Mouse (Mus musculus): ENCODE results near the gene Havcr1.
"Not testable (repeated sequence)": the region's sequence is repeated elsewhere in the genome, so short reads cannot be mapped to it uniquely, and the experiment has no call there.

Gene Havcr1

GRCm38 (mm10) chr11:46735076-46735475 is at the start of gene Havcr1:
Havcr1 (plus strand) TSS chr11:46735080.
- DNase-seq = not testable (repeated sequence)

GRCm38 (mm10) chr11:46690136-46690535 is 44.7 kb upstream of the Havcr1 start:
- no peak for DNase-seq

GRCm38 (mm10) chr11:46695849-46696248 is 39.0 kb upstream of the Havcr1 start:
- DNase-seq = not testable (repeated sequence)

GRCm38 (mm10) chr11:46697433-46698277 is 37.2 kb upstream of the Havcr1 start:
- no peak for DNase-seq

GRCm38 (mm10) chr11:46698278-46698655 is 36.6 kb upstream of the Havcr1 start:
- no peak for DNase-seq

- DNase-seq = no peak
Observed at GRCm38 (mm10) chr11:46698830-46699229, 36.0 kb upstream of the Havcr1 start.

- no peak for DNase-seq
Observed at GRCm38 (mm10) chr11:46706664-46707356, 28.1 kb upstream of the Havcr1 start, which contains the start of gene Timd2. Timd2 (minus strand) TSS chr11:46707061.

- DNase-seq = no peak
Observed at GRCm38 (mm10) chr11:46731541-46732070, 3.3 kb upstream of the Havcr1 start.

- peak; percentile 2 for DNase-seq
Observed at GRCm38 (mm10) chr11:46733242-46733789, 1.6 kb upstream of the Havcr1 start.

GRCm38 (mm10) chr11:46734617-46735016 is 263 bp upstream of the Havcr1 start:
- no peak for DNase-seq

GRCm38 (mm10) chr11:46739501-46739900 is 4.6 kb downstream of the Havcr1 start:
- no peak for DNase-seq

- no peak for DNase-seq
Observed at GRCm38 (mm10) chr11:46740886-46741285, 6.0 kb downstream of the Havcr1 start.

- DNase-seq = no peak
Observed at GRCm38 (mm10) chr11:46741716-46742115, 6.8 kb downstream of the Havcr1 start.

GRCm38 (mm10) chr11:46747996-46748395 is 13.1 kb downstream of the Havcr1 start:
- no peak for DNase-seq

- DNase-seq = no peak
Observed at GRCm38 (mm10) chr11:46753662-46754061, 18.8 kb downstream of the Havcr1 start.

- DNase-seq = no peak
Observed at GRCm38 (mm10) chr11:46754669-46755068, 19.8 kb downstream of the Havcr1 start.

GRCm38 (mm10) chr11:46755714-46756113 is 20.8 kb downstream of the Havcr1 start:
- not testable (repeated sequence) for DNase-seq

GRCm38 (mm10) chr11:46776879-46777278 is 42.0 kb downstream of the Havcr1 start:
- no peak for DNase-seq

- no peak for DNase-seq
Observed at GRCm38 (mm10) chr11:46779811-46780210, 44.9 kb downstream of the Havcr1 start.

GRCm38 (mm10) chr11:46804440-46804839 is 69.6 kb downstream of the Havcr1 start:
- no peak for DNase-seq

GRCm38 (mm10) chr11:46810511-46810910 is 75.6 kb downstream of the Havcr1 start, which contains the start of gene Timd4:
Timd4 (plus strand) TSS chr11:46810800.
- DNase-seq = no peak

- no peak for DNase-seq
Observed at GRCm38 (mm10) chr11:46817692-46818091, 82.8 kb downstream of the Havcr1 start.

- no peak for DNase-seq
Observed at GRCm38 (mm10) chr11:46819930-46820329, 85.0 kb downstream of the Havcr1 start.

Measured in cerebellum, adult 9-10 months (tissue).